Mouse (Mus musculus): ENCODE results near the gene St6gal1.

The St6gal1 gene

GRCm38 (mm10) chr16:23253620-23254019, 29.1 kb downstream of the St6gal1 start:
- DNase-seq = no peak

GRCm38 (mm10) chr16:23254062-23254461, 29.5 kb downstream of the St6gal1 start:
- no peak for DNase-seq

DNA sequence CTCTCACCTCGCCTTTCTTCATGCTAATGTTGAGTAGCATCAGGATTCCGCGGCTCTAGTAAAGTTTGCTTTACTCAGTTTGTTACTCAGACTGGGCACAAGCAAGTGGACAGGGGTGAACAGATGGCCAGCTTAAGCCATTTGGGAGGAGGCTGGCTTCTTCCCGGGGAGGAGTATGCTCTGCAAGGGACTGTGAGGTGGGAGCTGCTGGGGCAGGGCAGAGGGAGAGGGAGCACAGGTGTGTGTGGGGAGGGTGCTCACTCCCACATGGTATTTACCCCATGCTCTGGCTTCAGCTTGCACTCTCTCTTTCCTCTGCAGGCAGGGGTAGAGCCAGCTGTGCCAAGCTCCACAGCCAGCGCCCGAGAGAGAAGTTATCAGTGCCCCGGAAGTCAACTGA, 32.1 kb downstream of the St6gal1 start:
- DNase-seq = no peak

DNA sequence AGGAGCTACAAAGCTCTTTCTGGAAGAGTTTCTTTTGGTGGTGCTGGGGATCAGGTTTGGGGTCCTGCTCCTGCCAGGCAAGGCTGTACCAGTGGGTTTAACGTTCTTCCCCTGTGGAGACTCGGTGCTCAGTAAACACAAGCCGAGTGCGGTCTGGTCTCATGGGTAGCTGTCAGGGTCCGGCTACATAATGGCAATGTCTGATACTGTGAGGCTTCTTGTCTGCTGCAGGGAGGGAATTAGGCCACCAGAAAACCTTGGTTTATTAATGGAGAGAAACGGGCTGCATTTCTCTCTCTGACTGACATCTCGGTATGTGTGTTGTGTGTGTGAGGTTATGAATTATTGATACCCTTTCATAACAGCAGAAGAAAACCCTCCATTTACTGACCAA, 33.9 kb downstream of the St6gal1 start:
- DNase-seq = no peak

DNA sequence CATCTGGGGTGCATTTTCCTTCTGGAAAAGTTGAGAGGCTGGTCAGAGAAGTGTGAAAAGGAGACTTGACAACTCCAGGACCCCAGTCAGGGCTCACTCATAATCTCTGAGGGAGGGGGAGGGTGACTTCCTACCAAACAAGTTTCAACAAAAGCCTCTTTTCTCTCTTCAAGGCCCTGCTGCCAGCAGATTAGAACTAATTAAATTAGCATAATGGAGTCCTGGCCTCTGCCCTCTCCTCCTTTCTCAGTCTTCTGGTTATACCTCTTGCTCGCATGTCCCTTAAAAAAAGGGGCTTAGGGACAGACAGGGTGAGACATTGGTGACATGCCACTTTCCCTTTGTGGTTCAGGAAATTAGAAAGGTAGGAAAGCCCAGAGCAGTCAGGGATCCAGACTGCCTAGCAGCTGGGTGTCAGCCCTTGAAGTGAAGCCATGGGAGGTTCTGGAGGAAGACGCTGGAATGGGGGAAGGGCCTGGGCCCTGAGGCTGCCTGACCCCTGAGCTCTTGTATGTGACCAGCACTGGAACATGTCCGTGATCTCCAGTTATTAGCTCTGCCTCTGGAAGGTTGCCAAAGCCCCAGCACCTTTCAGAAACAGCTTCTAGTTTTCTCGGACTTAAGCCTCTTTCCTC, 34.4 kb downstream of the St6gal1 start:
- no peak for DNase-seq

GRCm38 (mm10) chr16:23259580-23259979, 35.0 kb downstream of the St6gal1 start:
- DNase-seq = no peak

- no peak for DNase-seq
Measured at GRCm38 (mm10) chr16:23262131-23262768, 37.7 kb downstream of the St6gal1 start.

DNA sequence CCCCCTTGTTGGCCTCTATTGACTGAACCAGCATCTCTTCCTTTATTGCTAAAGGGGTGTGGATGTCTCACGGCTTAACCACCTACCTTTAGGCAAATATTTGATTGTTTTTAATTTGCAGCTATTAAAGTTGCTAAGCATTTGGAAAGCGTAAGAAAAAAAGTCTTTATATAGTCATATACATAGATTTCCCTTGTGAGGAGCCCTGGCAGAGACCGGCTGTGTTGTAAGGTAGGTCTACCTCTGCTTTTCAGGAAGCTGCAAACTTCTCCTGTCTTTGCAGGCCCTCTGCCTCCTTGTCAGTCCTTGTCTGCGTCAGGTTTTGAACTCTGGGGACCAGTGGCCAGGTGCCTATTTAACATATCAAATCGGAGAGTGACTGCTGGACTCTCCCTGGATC, 38.3 kb downstream of the St6gal1 start:
- DNase-seq = no peak

GRCm38 (mm10) chr16:23264999-23265398, 40.5 kb downstream of the St6gal1 start:
- no peak for DNase-seq

DNA sequence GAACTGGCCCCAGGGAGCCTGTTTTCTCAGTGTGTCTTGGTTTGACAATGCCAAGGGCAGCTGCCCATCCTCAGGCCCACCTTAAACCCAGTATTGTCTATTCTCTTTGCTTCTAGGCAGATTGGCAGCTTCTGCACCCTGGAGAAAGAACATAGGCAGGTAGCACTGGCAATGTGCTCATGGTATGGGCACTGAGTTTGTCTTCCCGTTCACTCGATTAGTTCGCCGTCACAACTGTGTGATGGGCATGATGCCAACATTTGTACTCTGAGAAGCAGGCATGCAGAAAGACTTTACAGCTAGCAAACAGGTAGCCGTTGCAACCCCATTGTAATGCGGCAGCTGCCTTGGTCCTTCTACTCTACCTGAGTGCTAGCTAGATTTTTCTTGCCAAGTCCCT, 40.9 kb downstream of the St6gal1 start:
- DNase-seq = no peak

DNA sequence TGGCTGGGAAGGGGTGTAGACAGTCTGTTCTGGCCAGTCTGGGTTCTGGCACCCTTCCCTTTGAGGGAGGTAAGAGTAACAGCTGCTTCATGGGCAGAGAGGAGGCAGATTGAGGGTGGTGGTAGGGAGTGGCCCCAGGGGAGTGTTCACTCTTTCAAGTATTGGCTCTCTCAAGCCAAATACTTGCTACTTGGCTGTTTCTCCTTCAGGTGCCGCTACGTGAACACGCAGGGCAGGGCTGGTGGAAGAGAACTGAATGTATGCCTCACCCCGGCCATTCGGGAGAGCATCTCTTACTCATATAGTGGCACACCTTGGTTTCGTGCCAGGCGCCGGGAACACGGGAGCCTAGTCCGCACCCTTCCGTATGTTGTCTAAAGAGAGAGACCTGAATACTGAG, 41.8 kb downstream of the St6gal1 start:
- no peak for DNase-seq

DNA sequence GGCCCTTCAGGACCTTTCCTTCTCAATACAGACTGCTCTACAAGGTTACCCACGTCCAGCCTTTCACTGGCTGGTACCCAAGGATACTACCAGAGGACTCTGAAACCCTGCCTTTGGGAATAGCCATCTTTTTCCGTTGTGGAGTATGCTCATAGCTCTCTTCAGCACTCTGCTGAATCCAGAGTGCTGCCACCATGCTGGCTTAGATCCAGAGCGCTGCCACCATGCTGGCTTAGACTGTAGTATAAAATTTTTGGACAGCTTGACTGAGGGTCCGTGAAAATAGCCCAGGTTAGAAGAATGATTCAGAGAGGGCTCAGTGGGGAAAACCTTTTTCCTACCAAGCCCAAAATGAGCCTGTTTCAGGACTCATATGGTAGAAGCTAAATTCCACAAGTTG, 42.4 kb downstream of the St6gal1 start:
- DNase-seq = no peak

DNA sequence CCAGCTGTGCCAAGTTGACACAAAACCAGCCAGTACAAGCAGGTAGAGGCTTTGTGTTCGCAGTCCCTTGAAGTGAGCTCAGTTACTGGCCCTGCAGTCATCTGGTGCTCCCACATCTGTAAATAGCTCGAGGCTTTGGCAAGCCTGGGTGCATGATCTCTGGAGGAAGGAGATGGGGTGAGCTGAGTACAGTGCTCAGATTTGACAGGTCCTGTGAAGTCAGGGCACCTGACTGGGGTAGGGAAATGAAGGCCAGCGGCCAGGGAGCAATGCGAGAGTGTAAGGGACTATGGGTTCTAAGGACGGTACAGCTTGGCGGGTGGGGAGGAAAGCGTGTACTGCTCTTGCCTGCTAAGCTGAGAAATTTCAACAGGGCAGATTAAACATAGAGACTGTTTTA, 43.7 kb downstream of the St6gal1 start:
- DNase-seq = no peak

DNA sequence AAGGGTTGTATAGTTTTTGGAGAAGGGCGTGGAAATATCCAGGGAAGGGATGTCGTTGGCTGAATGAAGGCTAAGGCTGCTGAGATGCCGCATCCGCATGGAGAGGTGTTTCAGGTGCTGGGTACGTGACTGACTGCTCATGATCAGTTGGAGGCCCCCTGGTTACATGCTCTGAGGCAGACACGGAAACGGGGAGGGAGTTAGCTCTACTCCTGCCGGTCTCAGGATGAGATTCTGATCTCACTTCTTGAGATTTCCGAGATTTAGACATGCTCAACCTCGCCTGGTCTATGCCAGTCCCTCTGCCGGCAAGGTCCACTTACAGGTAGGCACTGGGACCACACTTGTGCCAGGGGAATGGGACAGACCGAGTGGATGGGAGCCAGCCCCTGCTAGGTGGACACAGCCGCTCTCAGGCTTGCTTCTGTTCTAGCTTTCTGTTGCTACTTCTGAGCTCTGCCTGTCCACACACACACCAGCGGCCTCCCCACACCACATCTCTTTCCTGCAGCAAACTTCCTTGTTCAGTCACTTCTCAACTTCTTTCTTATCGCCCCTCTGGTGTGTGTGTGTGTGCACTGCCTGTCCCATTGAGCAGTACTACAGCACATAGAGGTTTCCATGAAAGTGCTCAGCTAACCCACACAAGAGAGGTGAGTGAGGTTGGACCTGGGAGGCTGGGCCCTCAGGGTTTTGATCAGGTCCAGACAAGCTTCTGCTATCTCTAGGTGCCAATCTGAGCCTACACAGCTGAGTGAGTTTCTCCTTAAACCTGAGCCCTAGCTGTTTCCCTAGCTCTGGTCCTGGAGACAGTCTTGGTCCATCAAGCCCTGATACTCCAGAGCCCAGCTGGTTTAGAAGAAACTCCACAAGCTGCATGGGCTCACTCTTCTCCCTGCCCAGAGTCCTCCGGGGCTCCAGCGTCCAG, 44.8 kb downstream of the St6gal1 start:
- no peak for DNase-seq

- no peak for DNase-seq
Measured at GRCm38 (mm10) chr16:23269984-23270912, 45.7 kb downstream of the St6gal1 start.

DNA sequence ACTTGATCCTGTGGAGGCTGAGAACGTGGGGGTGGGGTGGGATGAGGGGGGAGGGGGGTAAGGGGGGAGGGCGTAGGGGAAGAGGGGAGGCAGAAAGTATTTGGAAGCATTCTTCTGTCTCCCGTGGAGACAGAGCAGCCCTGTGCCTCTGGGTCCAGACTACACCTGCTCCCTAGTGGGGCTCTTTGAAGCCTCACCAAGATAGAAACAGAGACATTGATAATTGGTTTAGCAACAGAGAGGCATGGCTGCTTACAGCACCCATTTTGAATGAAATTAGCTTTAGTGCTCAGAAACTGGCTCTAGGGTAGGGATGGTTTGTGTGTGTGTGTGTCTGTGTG, 46.3 kb downstream of the St6gal1 start:
- DNase-seq = no peak

DNA sequence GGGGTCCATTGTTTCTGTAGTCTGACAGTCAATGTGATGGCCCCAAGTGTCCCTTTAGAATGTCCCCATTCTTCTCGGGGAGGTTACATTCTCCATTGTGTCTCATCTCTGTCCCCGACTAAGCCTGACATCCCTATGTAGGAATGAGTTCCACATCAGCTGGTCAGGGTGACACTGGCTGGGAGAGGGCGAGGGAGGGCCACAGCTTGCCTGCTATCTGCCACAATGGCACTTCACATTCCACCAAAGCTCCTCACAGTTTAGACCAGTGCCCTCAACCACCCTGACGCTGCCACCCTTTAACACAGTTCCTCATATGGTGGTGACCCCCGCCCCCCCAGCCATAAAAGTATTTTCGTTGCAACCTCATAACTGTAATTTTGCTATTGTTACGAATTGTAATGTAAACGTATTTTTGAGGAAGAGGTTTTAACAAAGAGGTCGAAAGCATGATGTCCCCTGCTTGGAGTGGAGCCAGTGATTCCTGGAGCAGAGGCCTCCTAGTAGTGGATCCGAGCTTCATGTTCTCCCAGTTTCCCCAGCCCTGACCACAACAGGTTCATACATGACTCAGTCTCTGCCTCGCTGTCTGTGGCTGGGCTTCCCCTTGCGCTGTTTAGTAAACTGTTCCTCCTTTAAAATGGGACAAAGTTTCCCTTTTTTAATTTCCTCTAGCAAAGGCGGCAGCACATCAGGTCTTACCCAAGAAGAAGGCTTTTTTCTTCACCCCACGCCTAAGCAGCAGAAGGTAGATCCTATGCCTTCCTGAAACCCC, 47.4 kb downstream of the St6gal1 start:
- DNase-seq = no peak

GRCm38 (mm10) chr16:23272521-23273230, 48.1 kb downstream of the St6gal1 start:
- no peak for DNase-seq

DNA sequence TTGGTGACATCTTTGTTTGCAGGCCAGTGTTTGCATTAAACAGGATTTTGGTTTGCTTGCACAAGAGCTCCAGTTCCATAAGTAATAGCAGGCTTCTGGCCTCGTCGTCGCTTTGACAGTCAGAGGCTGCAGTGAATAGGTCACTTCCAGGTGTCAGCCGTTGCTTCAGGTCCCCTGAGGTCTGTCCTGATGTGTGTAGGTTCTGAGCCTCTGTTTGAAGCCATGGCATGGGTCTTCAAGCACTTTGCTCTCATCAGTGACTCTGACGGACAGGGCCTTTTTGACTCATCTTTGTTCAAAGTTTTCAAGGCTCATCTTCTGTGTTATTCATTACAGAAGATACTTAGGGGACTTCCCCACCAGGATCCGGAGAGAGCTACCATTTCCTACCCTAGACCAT, 49.5 kb downstream of the St6gal1 start:
- DNase-seq = no peak

- DNase-seq = no peak
Measured at GRCm38 (mm10) chr16:23274606-23275310, 50.2 kb downstream of the St6gal1 start.

DNA sequence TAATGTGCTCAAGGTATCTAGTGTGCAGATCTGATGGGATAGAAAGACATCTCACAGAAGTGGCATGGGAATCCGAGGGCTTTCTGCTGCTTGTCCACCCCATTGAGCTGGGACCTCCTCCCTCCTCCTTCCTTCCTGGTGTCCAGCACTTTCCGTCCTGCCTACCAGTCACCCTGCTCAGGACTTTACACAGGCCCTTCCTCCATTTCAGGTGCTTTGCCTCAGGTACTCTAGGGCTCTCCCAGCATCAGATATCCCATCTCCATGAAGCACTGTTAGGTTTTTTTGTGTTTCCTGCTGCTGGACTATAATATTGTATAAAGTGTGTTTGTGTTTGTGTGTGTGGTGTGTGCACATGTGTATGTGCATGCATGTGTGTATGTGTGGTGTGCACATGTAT, 51.1 kb downstream of the St6gal1 start:
- DNase-seq = no peak
